Mouse (Mus musculus) cerebellum, postnatal 4 days (tissue): ENCODE results near the gene Tchp.

Source experiments
- DNase-seq, 2 experiments: peaks; one replicate each; pipeline ENCODE4 v3.0.0; 2022; ENCODE audit warnings: low spot score in 2 of 2, mixed read lengths in 1 of 2

Gene Tchp

DNA sequence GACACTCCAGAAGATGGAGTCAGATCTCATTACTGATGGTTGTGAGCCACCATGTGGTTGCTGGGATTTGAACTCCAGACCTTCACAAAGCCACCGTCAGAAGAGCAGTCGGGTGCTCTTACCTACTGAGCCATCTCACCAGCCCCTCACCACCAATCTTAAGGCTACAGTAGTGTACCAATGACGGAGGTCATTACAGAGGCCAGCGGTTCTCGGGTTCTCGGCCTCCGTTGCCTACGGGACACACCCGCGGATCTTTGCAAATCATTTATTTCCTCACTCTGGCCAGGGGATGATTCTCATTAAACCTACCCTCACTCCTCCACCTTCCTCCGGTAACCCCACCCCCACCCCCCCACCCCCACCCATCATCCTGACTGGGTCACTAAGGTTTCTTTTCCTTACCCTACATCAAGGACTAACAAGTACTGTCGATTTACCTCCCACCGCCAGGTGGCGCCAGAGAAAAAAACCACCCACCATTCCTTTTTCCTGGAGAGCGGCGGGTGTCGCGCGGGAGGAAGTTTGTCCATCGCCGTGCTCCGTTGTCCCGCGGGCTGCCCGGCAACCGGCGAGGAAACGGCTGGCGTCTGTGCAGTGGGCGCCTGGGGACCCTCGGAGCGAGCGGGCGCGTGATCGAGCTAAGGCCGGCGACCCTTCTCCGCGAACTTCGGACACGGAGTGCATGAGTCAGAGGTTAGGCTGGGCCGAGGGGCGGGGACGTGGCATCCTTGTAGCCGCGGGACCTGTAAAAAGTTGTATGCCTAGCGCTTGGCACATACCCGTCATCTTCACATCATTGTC is at the start of gene Tchp:
Tchp (plus strand) TSS at position 496 of the 804 bp plus-strand sequence.
- DNase-seq, result peak; percentile 97 to 98

DNA sequence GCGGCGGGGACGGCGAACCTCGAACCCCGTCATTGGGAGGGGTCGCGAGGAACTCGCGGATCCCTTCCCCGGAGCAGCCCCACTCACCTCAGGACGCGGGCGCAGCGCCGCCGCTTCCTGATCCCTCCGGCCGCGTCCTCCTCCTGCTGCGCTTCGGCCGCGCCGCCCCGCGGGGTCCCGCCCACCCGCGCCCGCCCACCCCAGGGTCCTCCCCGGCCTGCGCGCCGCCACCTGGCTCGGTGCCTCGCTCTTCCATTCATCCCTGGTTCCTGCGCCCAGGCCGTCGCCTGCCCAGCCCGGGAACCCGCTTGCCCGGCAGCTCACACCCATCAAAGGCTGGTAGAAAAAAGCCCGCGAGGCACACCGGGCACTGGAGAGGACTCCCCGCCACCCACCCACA is 49.3 kb upstream of the Tchp start, which contains the start of gene Trpv4:
Trpv4 (minus strand) TSS at position 167 of the 400 bp plus-strand sequence.
- DNase-seq, result no peak

GRCm38 (mm10) chr5:114661029-114661428 is 46.5 kb upstream of the Tchp start:
- DNase-seq, result no peak

- DNase-seq, result no peak
Measured at GRCm38 (mm10) chr5:114664139-114664538, 43.4 kb upstream of the Tchp start.

- DNase-seq, result no peak
Measured at GRCm38 (mm10) chr5:114664750-114665149, 42.8 kb upstream of the Tchp start.

DNA sequence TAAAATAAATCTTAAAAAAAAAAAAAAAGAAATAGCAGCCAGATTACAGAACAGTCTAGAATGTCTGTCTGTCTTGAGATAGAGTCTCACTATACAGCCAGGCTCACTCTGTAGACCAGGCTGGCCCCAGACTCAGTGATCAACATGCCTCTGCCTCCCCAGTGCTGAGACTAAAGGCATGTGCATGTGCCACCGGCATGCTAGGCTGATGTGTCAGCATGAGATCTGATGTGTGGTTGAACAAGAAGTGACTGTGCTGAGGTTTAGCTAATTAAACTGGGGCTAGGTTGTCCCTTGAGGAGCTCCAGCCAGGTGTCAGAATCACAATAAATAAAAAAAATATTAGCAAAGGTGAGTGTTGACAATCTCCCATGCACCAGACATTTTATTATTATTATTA is 40.9 kb upstream of the Tchp start:
- DNase-seq, result no peak

GRCm38 (mm10) chr5:114667228-114667856 is 40.2 kb upstream of the Tchp start:
- DNase-seq, result peak; percentile 100

DNA sequence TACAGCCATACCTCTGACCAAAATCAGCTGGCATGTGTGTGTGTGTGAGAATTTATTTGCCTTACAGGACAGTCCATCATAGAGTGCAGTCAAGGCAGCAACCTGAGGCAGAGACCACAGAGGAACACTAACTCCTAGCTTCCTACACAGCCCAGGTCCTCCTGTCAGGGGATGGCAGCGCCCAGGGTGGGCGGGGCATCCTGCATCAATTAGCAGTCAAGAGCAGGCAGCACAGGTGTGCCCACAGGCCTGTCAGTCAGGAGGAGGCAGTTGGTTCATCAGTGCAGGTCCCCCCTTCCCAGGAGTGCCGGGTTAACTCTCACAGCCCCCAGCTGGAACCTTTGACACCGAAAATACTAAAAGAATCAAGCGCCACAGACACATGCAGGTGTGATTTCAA is 38.5 kb upstream of the Tchp start:
- no peak for DNase-seq

DNA sequence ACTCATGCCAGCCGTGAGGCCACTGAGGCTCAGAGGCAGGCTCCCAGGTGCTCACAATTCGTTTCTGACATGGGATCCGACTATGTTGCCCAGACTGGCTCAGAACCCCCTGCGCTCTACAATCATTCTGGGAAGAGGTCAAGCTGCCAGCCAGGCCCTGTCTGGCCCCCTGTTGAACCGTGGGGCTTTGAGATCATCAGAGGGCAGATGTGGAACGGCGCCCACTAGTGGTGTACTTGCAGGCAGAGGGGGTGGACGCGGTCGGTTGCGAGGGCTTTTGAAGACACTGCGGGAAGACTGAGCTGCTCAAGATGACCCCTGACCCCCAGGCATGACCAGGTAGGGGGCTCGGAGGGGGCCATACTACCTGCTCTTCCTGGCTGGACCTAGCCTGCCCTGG is 34.4 kb upstream of the Tchp start:
- no peak for DNase-seq

DNA sequence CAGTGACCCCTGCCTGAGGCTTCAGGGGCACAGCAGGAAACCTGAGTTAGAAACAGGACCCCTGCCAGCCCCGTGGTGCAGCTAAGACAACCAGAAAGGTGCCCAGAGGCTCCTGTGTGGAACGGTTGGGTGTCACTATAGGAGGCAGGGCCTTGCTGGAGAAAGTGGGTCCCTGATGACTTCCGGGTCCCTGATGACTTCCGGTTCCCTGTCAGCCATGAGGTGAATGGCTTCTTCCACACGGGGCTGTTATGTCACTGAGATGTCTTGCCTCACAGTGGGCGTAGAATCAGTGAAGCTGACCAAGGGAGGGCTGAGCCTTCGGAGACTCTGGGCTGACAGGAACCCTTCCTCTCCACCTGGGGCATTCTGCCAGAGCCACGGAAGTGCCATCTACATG is 33.0 kb upstream of the Tchp start:
- DNase-seq, result no peak

- no peak for DNase-seq
Measured at GRCm38 (mm10) chr5:114679841-114680591, 27.5 kb upstream of the Tchp start.

GRCm38 (mm10) chr5:114680676-114681285 is 26.8 kb upstream of the Tchp start:
- no peak for DNase-seq

DNA sequence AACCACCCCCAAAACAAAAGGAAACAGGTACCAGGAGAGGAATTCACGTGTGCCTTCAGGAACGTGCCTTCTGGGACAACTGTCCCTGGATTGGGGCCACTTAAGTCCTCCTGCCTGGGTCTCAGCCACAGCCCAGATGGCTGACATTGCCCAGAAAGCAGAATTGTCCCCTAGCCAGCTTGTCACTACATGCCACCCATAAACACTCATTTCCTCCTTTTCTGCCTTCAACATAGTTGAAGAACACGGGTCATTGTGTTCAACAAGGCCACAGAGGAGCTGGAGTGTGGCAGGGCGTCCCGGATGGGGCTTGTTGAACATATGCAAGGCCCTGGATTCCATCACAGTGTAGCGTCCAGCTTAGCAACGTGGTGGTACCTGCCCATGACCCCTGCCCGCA is 25.8 kb upstream of the Tchp start:
- DNase-seq, result no peak

DNA sequence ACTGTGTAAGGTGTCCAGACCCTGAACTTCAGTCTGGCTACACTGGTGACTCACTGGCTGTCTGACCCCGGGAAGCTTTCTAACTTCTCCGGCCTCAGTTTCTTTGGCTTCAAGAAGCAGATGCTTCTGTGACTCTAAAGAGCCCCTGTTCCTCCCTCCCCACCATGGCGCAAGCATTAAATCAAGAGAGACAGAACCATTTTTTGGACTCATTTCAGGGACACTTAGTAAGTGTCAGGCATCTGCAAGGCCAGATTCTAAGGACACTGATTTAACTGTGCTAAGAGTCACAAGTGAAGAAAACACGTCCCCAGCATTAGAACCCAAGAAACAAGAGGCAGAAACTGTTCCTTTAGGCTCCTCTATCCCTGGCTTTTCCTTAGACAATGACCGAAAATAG is 21.6 kb upstream of the Tchp start:
- DNase-seq, result no peak

DNA sequence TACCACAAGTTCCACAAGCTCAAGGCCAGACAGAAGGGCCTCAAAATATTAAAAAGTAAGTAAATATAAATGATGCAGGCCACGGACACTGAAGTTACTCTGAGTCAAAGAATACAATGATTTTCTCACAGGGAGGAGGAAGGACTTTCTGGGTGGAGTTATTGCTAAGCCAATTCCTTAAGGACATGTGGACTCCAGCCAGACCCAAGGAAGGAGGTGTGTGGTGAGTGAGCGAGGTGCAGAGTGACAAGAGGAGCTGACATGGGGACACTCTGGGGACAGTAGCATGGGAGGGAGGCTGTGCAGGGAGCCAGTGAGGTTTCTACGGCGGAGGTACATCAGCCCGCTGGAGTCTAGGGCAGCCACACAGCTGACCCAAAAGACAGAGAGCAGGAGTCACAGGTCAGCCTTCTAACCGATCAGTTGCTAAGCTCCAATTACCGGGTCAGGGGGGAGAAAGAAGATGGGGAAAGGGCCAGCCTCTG is 20.8 kb upstream of the Tchp start:
- DNase-seq, result no peak

DNA sequence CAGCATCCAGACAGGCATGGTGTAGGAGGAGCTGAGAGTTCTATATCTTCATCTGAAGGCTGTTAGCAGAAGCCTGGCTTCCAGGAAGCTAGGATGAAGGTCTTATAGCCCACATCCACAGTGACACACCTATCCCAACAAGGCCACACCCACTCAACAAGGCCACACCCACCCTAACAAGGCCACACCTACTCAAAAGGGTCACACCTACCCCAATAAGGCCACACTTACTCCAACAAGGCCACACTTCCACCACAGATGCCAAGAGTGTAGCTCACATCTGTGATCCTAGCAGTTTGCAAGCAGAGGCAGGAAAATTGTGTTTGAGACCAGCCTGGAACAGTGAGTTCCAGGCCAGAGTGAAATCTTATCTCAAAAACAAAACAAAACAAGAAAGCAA is 19.7 kb upstream of the Tchp start:
- DNase-seq, result no peak

DNA sequence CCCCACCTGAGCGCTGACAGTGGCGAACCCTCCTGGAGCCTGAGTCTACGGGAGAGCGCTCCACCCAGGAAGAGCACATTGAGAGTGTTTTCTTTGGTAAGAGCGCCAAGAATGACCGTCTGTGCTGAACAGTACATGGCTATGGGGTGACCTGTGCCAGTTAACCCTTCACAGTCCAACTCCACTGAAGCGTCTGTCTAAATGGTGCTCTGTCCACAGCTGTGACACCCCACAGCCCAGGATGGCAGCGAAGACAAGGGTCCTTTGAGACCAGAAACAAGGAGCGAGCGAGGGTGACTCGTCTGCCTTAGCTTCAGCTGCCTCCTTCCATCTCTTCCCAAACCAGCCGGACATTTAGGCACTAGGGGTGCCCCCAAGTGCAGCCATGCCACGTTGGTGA is 18.9 kb upstream of the Tchp start:
- DNase-seq, result no peak

DNA sequence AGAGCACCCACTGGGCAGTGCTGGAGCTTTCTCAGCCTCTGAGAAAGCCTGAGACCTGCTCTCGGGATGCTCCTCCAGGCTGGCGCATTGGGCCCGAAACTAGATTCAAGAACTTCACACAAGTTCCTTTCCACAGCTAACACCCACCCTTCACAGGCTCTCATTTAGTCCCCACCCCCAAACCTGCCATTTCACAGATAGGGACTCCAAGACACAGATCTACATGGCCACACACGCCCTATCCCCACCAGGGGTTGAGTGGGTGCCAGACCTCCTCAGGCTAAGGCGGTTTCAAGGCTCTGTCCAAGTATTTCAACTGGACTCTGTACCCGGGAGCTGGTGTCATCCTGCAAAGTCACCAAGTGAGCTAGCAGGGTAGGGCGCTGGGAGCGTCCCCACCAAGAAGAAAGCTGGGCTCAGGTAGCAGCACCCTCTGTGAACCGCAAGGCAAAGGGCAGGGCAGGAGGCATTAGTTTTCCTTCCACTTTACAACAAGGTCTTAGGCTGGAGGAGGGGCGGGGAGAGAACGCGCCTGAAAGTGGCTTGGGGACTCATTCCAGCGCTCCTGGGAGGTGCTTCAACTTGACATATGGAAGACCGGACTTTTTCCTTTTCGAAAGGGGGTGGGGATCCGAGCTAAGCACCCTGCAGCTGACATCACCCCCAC is 17.7 kb upstream of the Tchp start:
- no peak for DNase-seq

GRCm38 (mm10) chr5:114690633-114691567 is 16.7 kb upstream of the Tchp start, which contains the start of gene Gltp:
Gltp (minus strand) TSS chr5:114690984.
- DNase-seq, result peak; percentile 93

- DNase-seq, result no peak
Measured at GRCm38 (mm10) chr5:114695775-114696174, 11.8 kb upstream of the Tchp start.
